Mouse (Mus musculus): ENCODE measurements at regions not wholly inside any gene's neighbourhood (a gene's known extent, or its start where the extent isn't known, plus 50 kb on each side); places are given as distances from the start of the nearest gene placed in this dataset.

GRCm38 (mm10) chr8:126723259-126724122 lies 129.7 kb upstream of the Irf2bp2 start:
- ATAC-seq = no peak
- TF ChIP-seq CTCF (IDR thresholded peaks at IDR 0.05) (no peak), EP300 (IDR thresholded peaks at IDR 0.05) (no peak)
- no peak overlapping the region for H3K27ac ChIP-seq (ENCODE audit: low read length)
- DNase-seq (ENCODE audit: low spot score) = no peak
- no peaks in the 10 kb centered on the region for H3K9me3 ChIP-seq (ENCODE audit: low read length)
- H3K9ac ChIP-seq (replicated peaks; ENCODE audit: low read depth) = no peak overlapping the region
- H3K4me2 ChIP-seq (replicated peaks; ENCODE audit: low read depth, low read length) = no peak overlapping the region
- no peaks in the 10 kb centered on the region for H3K27me3 ChIP-seq (replicated peaks; ENCODE audit: insufficient read depth, low read length)
- no peak overlapping the region for H3K4me3 ChIP-seq (ENCODE audit: low read depth, low read length)
- no peaks in the 10 kb centered on the region for H3K36me3 ChIP-seq (ENCODE audit: insufficient read depth, low read length)
- WGBS = 77% methylated on average over 9 of the region's 9 CpGs
- H3K4me1 ChIP-seq (ENCODE audit: insufficient read depth, low read depth, low read length) = peaks cover 12% of the 10 kb centered on the region; the same call in 1 of the 2 replicates

GRCm38 (mm10) chr8:126721621-126722020 lies 127.8 kb upstream of the Irf2bp2 start:
- Histone ChIP-seq H3K4me2 (replicated peaks; ENCODE audit: low read depth, low read length) (no peak overlapping the region), H3K36me3 (ENCODE audit: insufficient read depth, low read length) (no peaks in the 10 kb centered on the region), H3K4me3 (ENCODE audit: low read depth, low read length) (no peak overlapping the region), H3K27ac (ENCODE audit: low read length) (0 out of 2 replicates have a peak overlapping the region, but pooled peaks have one; percentile 72), H3K27me3 (replicated peaks; ENCODE audit: insufficient read depth, low read length) (no peaks in the 10 kb centered on the region), H3K9me3 (ENCODE audit: low read length) (no peaks in the 10 kb centered on the region), H3K4me1 (ENCODE audit: insufficient read depth, low read depth, low read length) (peaks cover 12% of the 10 kb centered on the region; the same call in 1 of the 2 replicates), H3K9ac (replicated peaks; ENCODE audit: low read depth) (no peak overlapping the region)
- no peak for TF ChIP-seq EP300 (IDR thresholded peaks at IDR 0.05)
- no peak for TF ChIP-seq CTCF (IDR thresholded peaks at IDR 0.05)
- WGBS = 37% methylated on average over 10 of the region's 10 CpGs
- ATAC-seq = peak; percentile 35
- DNase-seq (ENCODE audit: low spot score) = peak; percentile 50

- TF ChIP-seq CTCF (IDR thresholded peaks at IDR 0.05) (no peak), EP300 (IDR thresholded peaks at IDR 0.05) (peak; percentile 25)
- H3K9ac ChIP-seq (replicated peaks; ENCODE audit: low read depth) = no peak overlapping the region
- H3K9me3 ChIP-seq (ENCODE audit: low read length) = no peaks in the 10 kb centered on the region
- DNase-seq (ENCODE audit: low spot score) (peak; percentile 87), ATAC-seq (peak; percentile 75)
- WGBS = 70% methylated on average over 4 of the region's 4 CpGs
- H3K4me3 ChIP-seq (ENCODE audit: low read depth, low read length) = no peak overlapping the region
- no peaks in the 10 kb centered on the region for H3K27me3 ChIP-seq (replicated peaks; ENCODE audit: insufficient read depth, low read length)
- no peaks in the 10 kb centered on the region for H3K36me3 ChIP-seq (ENCODE audit: insufficient read depth, low read length)
- H3K4me2 ChIP-seq (replicated peaks; ENCODE audit: low read depth, low read length) = no peak overlapping the region
- peak overlapping the region; percentile 72 for H3K27ac ChIP-seq (ENCODE audit: low read length)
- peaks cover 12% of the 10 kb centered on the region; the same call in 1 of the 2 replicates for H3K4me1 ChIP-seq (ENCODE audit: insufficient read depth, low read depth, low read length)
These were observed 126.8 kb upstream of the Irf2bp2 start for GRCm38 (mm10) chr8:126720473-126721145.

- no peak overlapping the region for H3K4me2 ChIP-seq (replicated peaks; ENCODE audit: low read depth, low read length)
- H3K4me3 ChIP-seq (ENCODE audit: low read depth, low read length) = no peak overlapping the region
- DNase-seq (ENCODE audit: low spot score) (no peak), ATAC-seq (no peak)
- H3K4me1 ChIP-seq (ENCODE audit: insufficient read depth, low read depth, low read length) = peaks cover 12% of the 10 kb centered on the region; the same call in 1 of the 2 replicates
- no peaks in the 10 kb centered on the region for H3K36me3 ChIP-seq (ENCODE audit: insufficient read depth, low read length)
- TF ChIP-seq EP300 (IDR thresholded peaks at IDR 0.05) (no peak), CTCF (IDR thresholded peaks at IDR 0.05) (no peak)
- no peaks in the 10 kb centered on the region for H3K9me3 ChIP-seq (ENCODE audit: low read length)
- H3K27me3 ChIP-seq (replicated peaks; ENCODE audit: insufficient read depth, low read length) = no peaks in the 10 kb centered on the region
- no peak overlapping the region for H3K9ac ChIP-seq (replicated peaks; ENCODE audit: low read depth)
- 62% methylated on average over 2 of the region's 2 CpGs for WGBS
- H3K27ac ChIP-seq (ENCODE audit: low read length) = no peak overlapping the region
These were observed 126.0 kb upstream of the Irf2bp2 start for GRCm38 (mm10) chr8:126719748-126720147.

- Histone ChIP-seq H3K4me1 (ENCODE audit: insufficient read depth, low read depth, low read length) (peaks cover 12% of the 10 kb centered on the region; the same call in 1 of the 2 replicates), H3K4me2 (replicated peaks; ENCODE audit: low read depth, low read length) (no peak overlapping the region), H3K9ac (replicated peaks; ENCODE audit: low read depth) (no peak overlapping the region), H3K27me3 (replicated peaks; ENCODE audit: insufficient read depth, low read length) (no peaks in the 10 kb centered on the region), H3K9me3 (ENCODE audit: low read length) (no peaks in the 10 kb centered on the region), H3K36me3 (ENCODE audit: insufficient read depth, low read length) (no peaks in the 10 kb centered on the region), H3K27ac (ENCODE audit: low read length) (no peak overlapping the region), H3K4me3 (ENCODE audit: low read depth, low read length) (no peak overlapping the region)
- ATAC-seq (no peak), DNase-seq (ENCODE audit: low spot score) (no peak)
- TF ChIP-seq EP300 (IDR thresholded peaks at IDR 0.05) (no peak), CTCF (IDR thresholded peaks at IDR 0.05) (no peak)
- WGBS = 74% methylated on average over 2 of the region's 2 CpGs
These were observed 123.9 kb upstream of the Irf2bp2 start for GRCm38 (mm10) chr8:126717652-126718155.

GRCm38 (mm10) chr8:126715666-126716065 lies 121.9 kb upstream of the Irf2bp2 start:
- ATAC-seq (no peak), DNase-seq (ENCODE audit: low spot score) (no peak)
- Histone ChIP-seq H3K27me3 (replicated peaks; ENCODE audit: insufficient read depth, low read length) (no peaks in the 10 kb centered on the region), H3K9me3 (ENCODE audit: low read length) (no peaks in the 10 kb centered on the region), H3K36me3 (ENCODE audit: insufficient read depth, low read length) (no peaks in the 10 kb centered on the region), H3K9ac (replicated peaks; ENCODE audit: low read depth) (no peak overlapping the region), H3K27ac (ENCODE audit: low read length) (no peak overlapping the region), H3K4me1 (ENCODE audit: insufficient read depth, low read depth, low read length) (no peaks in the 10 kb centered on the region), H3K4me3 (ENCODE audit: low read depth, low read length) (no peak overlapping the region), H3K4me2 (replicated peaks; ENCODE audit: low read depth, low read length) (no peak overlapping the region)
- WGBS = 94% methylated on average over 1 of the region's 1 CpGs
- no peak for TF ChIP-seq CTCF (IDR thresholded peaks at IDR 0.05)
- TF ChIP-seq EP300 (IDR thresholded peaks at IDR 0.05) = no peak
